Mouse (Mus musculus) E14TG2a.4 (cell line): Measurements from ENCODE around the gene Wsb2.
"Not testable (repeated sequence)": the region's sequence is repeated elsewhere in the genome, so short reads cannot be mapped to it uniquely, and the experiment has no call there.

Source experiments
- H3K27me3 ChIP-seq: 2 replicates; pipeline ENCODE4 v1.6.1; 2014; ENCODE audit warnings: low read length, control low read depth; ENCODE audit not compliant: insufficient read depth
- H3K36me3 ChIP-seq: 2 replicates; pipeline ENCODE4 v1.6.1; 2014; ENCODE audit warnings: low read length, control low read depth; ENCODE audit not compliant: insufficient read depth
- H3K4me1 ChIP-seq: replicated peaks from 2 replicates; pipeline ENCODE4 v1.6.1; 2014; ENCODE audit warnings: low read depth, low read length, control low read depth
- H3K4me3 ChIP-seq: replicated peaks from 2 replicates; pipeline ENCODE4 v1.5.1; 2014; ENCODE audit warnings: mild to moderate bottlenecking, low read length
- H3K9me3 ChIP-seq: 2 replicates; pipeline ENCODE4 v1.6.1; 2014; ENCODE audit warnings: low read length, control low read depth
- CTCF ChIP-seq: conservative IDR thresholded peaks from 2 replicates; pipeline ENCODE4 v1.5.1; 2014; ENCODE audit warnings: low read length
- NANOG ChIP-seq: IDR thresholded peaks from 2 replicates; pipeline ENCODE4 v1.6.1; 2014; ENCODE audit warnings: borderline replicate concordance, low read length, mixed read lengths
- POU5F1 ChIP-seq: IDR thresholded peaks from 2 replicates; pipeline ENCODE4 v1.6.1; 2014; ENCODE audit warnings: low read length, borderline replicate concordance

Wsb2 gene

GRCm38 (mm10) chr5:117370592-117370991 lies 13.5 kb downstream of the Wsb2 start:
- Histone ChIP-seq H3K4me3 (no peak overlapping the region), H3K36me3 (peaks cover 100% of the 10 kb centered on the region), H3K4me1 (peaks cover 86% of the 10 kb centered on the region), H3K9me3 (no peaks in the 10 kb centered on the region), H3K27me3 (no peaks in the 10 kb centered on the region)
- TF ChIP-seq POU5F1, result no peak
- no peak for TF ChIP-seq CTCF
- no peak for TF ChIP-seq NANOG

GRCm38 (mm10) chr5:117373418-117373817 lies 16.3 kb downstream of the Wsb2 start:
- no peaks in the 10 kb centered on the region for H3K27me3 ChIP-seq

GRCm38 (mm10) chr5:117374372-117375049 lies 17.4 kb downstream of the Wsb2 start:
- peaks cover 84% of the 10 kb centered on the region for H3K4me1 ChIP-seq
- H3K36me3 ChIP-seq, result peaks cover 100% of the 10 kb centered on the region
- no peak for TF ChIP-seq POU5F1
- TF ChIP-seq CTCF, result no peak
- TF ChIP-seq NANOG, result no peak
- no peak overlapping the region for H3K4me3 ChIP-seq
- H3K27me3 ChIP-seq, result no peaks in the 10 kb centered on the region
- H3K9me3 ChIP-seq, result no peaks in the 10 kb centered on the region

More at GRCm38 (mm10) chr5:117373418-117373817, 16.3 kb downstream of the Wsb2 start:
- TF ChIP-seq NANOG, result no peak
- no peak for TF ChIP-seq POU5F1
- TF ChIP-seq CTCF, result no peak
- H3K4me3 ChIP-seq, result no peak overlapping the region
- H3K36me3 ChIP-seq, result peaks cover 100% of the 10 kb centered on the region
- no peaks in the 10 kb centered on the region for H3K9me3 ChIP-seq
- peaks cover 84% of the 10 kb centered on the region for H3K4me1 ChIP-seq

GRCm38 (mm10) chr5:117376331-117376761 lies 19.2 kb downstream of the Wsb2 start:
- Histone ChIP-seq H3K36me3 (peaks cover 100% of the 10 kb centered on the region), H3K9me3 (no peaks in the 10 kb centered on the region), H3K4me3 (no peak overlapping the region), H3K4me1 (peaks cover 83% of the 10 kb centered on the region), H3K27me3 (no peaks in the 10 kb centered on the region)
- TF ChIP-seq POU5F1 (no peak), CTCF (no peak), NANOG (no peak)

- not testable (repeated sequence) for H3K4me3 ChIP-seq
- H3K4me1 ChIP-seq, result peaks cover 92% of the 10 kb centered on the region
These were observed 20.6 kb downstream of the Wsb2 start for GRCm38 (mm10) chr5:117377731-117378130.

GRCm38 (mm10) chr5:117380199-117380598 lies 23.1 kb downstream of the Wsb2 start:
- Histone ChIP-seq H3K36me3 (peaks cover 100% of the 10 kb centered on the region), H3K9me3 (no peaks in the 10 kb centered on the region), H3K4me3 (no peak overlapping the region), H3K4me1 (peaks cover 93% of the 10 kb centered on the region), H3K27me3 (no peaks in the 10 kb centered on the region)
- TF ChIP-seq POU5F1 (no peak), NANOG (no peak), CTCF (no peak)

More at GRCm38 (mm10) chr5:117377731-117378130, 20.6 kb downstream of the Wsb2 start:
- not testable (repeated sequence) for H3K9me3 ChIP-seq, H3K27me3 ChIP-seq
- H3K36me3 ChIP-seq, result peaks cover 100% of the 10 kb centered on the region

GRCm38 (mm10) chr5:117381785-117382184 lies 24.7 kb downstream of the Wsb2 start:
- H3K4me3 ChIP-seq, result peak overlapping the region; percentile 35; the same call in 1 of the 2 replicates
- H3K4me1 ChIP-seq, result peaks cover 93% of the 10 kb centered on the region
- peaks cover 100% of the 10 kb centered on the region for H3K36me3 ChIP-seq
- no peak for TF ChIP-seq NANOG
- peak; percentile 24 for TF ChIP-seq CTCF
- H3K9me3 ChIP-seq, result no peaks in the 10 kb centered on the region
- no peaks in the 10 kb centered on the region for H3K27me3 ChIP-seq

GRCm38 (mm10) chr5:117383198-117383597 lies 26.1 kb downstream of the Wsb2 start:
- Histone ChIP-seq H3K36me3 (peaks cover 99% of the 10 kb centered on the region), H3K4me3 (0 out of 2 replicates have a peak overlapping the region, but pooled peaks have one; percentile 10), H3K4me1 (peaks cover 98% of the 10 kb centered on the region), H3K27me3 (no peaks in the 10 kb centered on the region), H3K9me3 (no peaks in the 10 kb centered on the region)
- TF ChIP-seq POU5F1 (no peak), NANOG (no peak), CTCF (no peak)

- H3K4me1 ChIP-seq, result peaks cover 56% of the 10 kb centered on the region
- H3K4me3 ChIP-seq, result peak overlapping the region; percentile 100
- H3K27me3 ChIP-seq, result no peaks in the 10 kb centered on the region
- H3K9me3 ChIP-seq, result peaks cover 29% of the 10 kb centered on the region
- TF ChIP-seq POU5F1, result no peak
- TF ChIP-seq CTCF, result peak; percentile 65
- H3K36me3 ChIP-seq, result peaks cover 65% of the 10 kb centered on the region
These were observed 31.2 kb downstream of the Wsb2 start for GRCm38 (mm10) chr5:117388296-117388751.
